Mouse (Mus musculus): ENCODE data around the gene Gbgt1.
"Not testable (repeated sequence)": the region's sequence is repeated elsewhere in the genome, so short reads cannot be mapped to it uniquely, and the experiment has no call there.

Gene Gbgt1

GRCm38 (mm10) chr2:28498431-28498830 lies 1.7 kb downstream of the Gbgt1 start:
- DNase-seq (ENCODE audit: low read depth) = no peak

GRCm38 (mm10) chr2:28502987-28503386 lies 6.3 kb downstream of the Gbgt1 start:
- DNase-seq (ENCODE audit: low read depth) = no peak

GRCm38 (mm10) chr2:28504676-28505075 lies 8.0 kb downstream of the Gbgt1 start:
- no peak for DNase-seq (ENCODE audit: low read depth)

- no peak for DNase-seq (ENCODE audit: low read depth)
Observed at GRCm38 (mm10) chr2:28505795-28506194, 9.1 kb downstream of the Gbgt1 start, which contains the start of gene Gm10134. Gene Gm10134, plus strand, starts transcription at chr2:28506095.

GRCm38 (mm10) chr2:28506291-28506690 lies 9.6 kb downstream of the Gbgt1 start:
- DNase-seq (ENCODE audit: low read depth) = no peak

- not testable (repeated sequence) for DNase-seq (ENCODE audit: low read depth)
Observed at GRCm38 (mm10) chr2:28511600-28511999, 14.9 kb downstream of the Gbgt1 start.

GRCm38 (mm10) chr2:28512798-28513401 lies 16.2 kb downstream of the Gbgt1 start, which contains the start of gene Ralgds:
Gene Ralgds, plus strand, starts transcription at chr2:28513125.
- peak; percentile 76 for DNase-seq (ENCODE audit: low read depth)

- peak; percentile 70 for DNase-seq (ENCODE audit: low read depth)
Observed at GRCm38 (mm10) chr2:28513431-28514370, 17.0 kb downstream of the Gbgt1 start.

GRCm38 (mm10) chr2:28514489-28514888 lies 17.8 kb downstream of the Gbgt1 start:
- peak; percentile 96 for DNase-seq (ENCODE audit: low read depth)

GRCm38 (mm10) chr2:28517206-28517909 lies 20.7 kb downstream of the Gbgt1 start:
- peak; percentile 94 for DNase-seq (ENCODE audit: low read depth)

GRCm38 (mm10) chr2:28518231-28518630 lies 21.5 kb downstream of the Gbgt1 start:
- peak; percentile 80 for DNase-seq (ENCODE audit: low read depth)

GRCm38 (mm10) chr2:28520581-28520980 lies 23.9 kb downstream of the Gbgt1 start:
- DNase-seq (ENCODE audit: low read depth) = no peak

GRCm38 (mm10) chr2:28521571-28522151 lies 25.0 kb downstream of the Gbgt1 start:
- DNase-seq (ENCODE audit: low read depth) = no peak

GRCm38 (mm10) chr2:28522166-28522565 lies 25.5 kb downstream of the Gbgt1 start:
- DNase-seq (ENCODE audit: low read depth) = no peak

GRCm38 (mm10) chr2:28523643-28524117 lies 27.0 kb downstream of the Gbgt1 start:
- no peak for DNase-seq (ENCODE audit: low read depth)

- DNase-seq (ENCODE audit: low read depth) = no peak
Observed at GRCm38 (mm10) chr2:28524406-28524805, 27.7 kb downstream of the Gbgt1 start.

GRCm38 (mm10) chr2:28525219-28525942 lies 28.7 kb downstream of the Gbgt1 start:
- DNase-seq (ENCODE audit: low read depth) = peak; percentile 47

GRCm38 (mm10) chr2:28525943-28526876 lies 29.5 kb downstream of the Gbgt1 start:
- peak; percentile 59 for DNase-seq (ENCODE audit: low read depth)

- no peak for DNase-seq (ENCODE audit: low read depth)
Observed at GRCm38 (mm10) chr2:28527436-28528353, 31.0 kb downstream of the Gbgt1 start.
